ENCODE assay signal across 24 mouse cellular contexts in genomic region chr6:90603126-90603525, GRCm38 (mm10). TPM values are rescaled to one million over a fixed set of nuclear protein-coding genes. Genes with fewer than 3 reads are reported as not detected.
A peak's percentile ranks its signal among the peaks of the same experiment; 100 is the strongest.
DNase-seq lines count a peak whose midpoint lies in the region; TF ChIP-seq lines count a peak whose summit lies in the region.
"Had no signal": no experiment of that assay in that cellular context is flagged by ENCODE, and none has a peak within 500 bp of the region (broad histone marks: within the 10 kb centered on the region; RNA-seq: fewer than 3 reads in every experiment).

No protein-coding gene starts in this region.

- DNase-seq in adrenal gland, adult (ENCODE audit: inconsistent age in 2 of 2, low spot score in 1 of 2), result peak; percentile 40 to 77
- no peak for DNase-seq in adrenal gland, postnatal 14 days
- DNase-seq in gastrocnemius, adult 2 months, result peak; percentile 78
- DNase-seq in gastrocnemius, postnatal 10 days, result no peak
- DNase-seq in left cerebral cortex, postnatal 4 days, result peak; percentile 64
- no peak for DNase-seq in left cerebral cortex, adult 9 months (ENCODE audit: low spot score in 2 of 2)
- DNase-seq in right cerebral cortex, postnatal 4 days, result peak; percentile 9
- DNase-seq in right cerebral cortex, adult 18-20 months, result no peak
- DNase-seq: adrenal gland, postnatal 25 days; cerebellum, adult 2 months; cerebellum, postnatal 36 days; heart, adult 2 months; kidney, adult 18-20 months; kidney, postnatal 25 days; lung, embryonic 14.5 days; lung, postnatal 14 days; thymus, postnatal 14 days had no signal

- intact Hi-C loops in gastrocnemius, adult 2 months (cut with DNase I), result loop anchor here (5.0 kb wide), 1 partner anchor 141 kb away; the partner anchor contains the start of gene Klf15
- intact Hi-C loops in left cerebral cortex, postnatal 4 days (cut with DNase I), result no loop called here

- peak overlapping the region; percentile 76 for H3K4me3 ChIP-seq in gastrocnemius, adult 2 months
- H3K4me3 ChIP-seq: forebrain, embryonic 13.5 days; heart, adult 2 months; heart, embryonic 13.5 days; hindbrain, embryonic 15.5 days; kidney, embryonic 15.5 days; limb, embryonic 13.5 days; neural tube, embryonic 13.5 days had no signal

- TF ChIP-seq CTCF in gastrocnemius, adult 2 months (IDR thresholded peaks at IDR 0.05), result no peak

- H3K27ac ChIP-seq in gastrocnemius, adult 2 months, result peak overlapping the region; percentile 98
- H3K27ac ChIP-seq: forebrain, embryonic 13.5 days; heart, adult 2 months; heart, embryonic 13.5 days; hindbrain, embryonic 15.5 days; kidney, embryonic 15.5 days; limb, embryonic 13.5 days; liver, embryonic 14.5 days; neural tube, embryonic 13.5 days had no signal

RNA-seq across cellular contexts. Expression of gene Slc41a3, which starts 1.4 kb away (rescaled TPM):
- 21.4 and 25.2 TPM in 2 replicates for total RNA-seq in adrenal gland, postnatal 14 days (2021)
- total RNA-seq in gastrocnemius, adult 2 months (2021), result 100 to 1,000 TPM in 1 of 2 experiments, 10 to 100 TPM in 1; 75.0 to 118 TPM
- total RNA-seq in gastrocnemius, postnatal 10 days (2021), result 10 to 100 TPM; 52.9 to 60.3 TPM
- 1 to 10 TPM; 4.9 to 5.9 TPM for total RNA-seq in left cerebral cortex, postnatal 4 days (2021)

Comparison
In these comparisons a context has a peak if more than half of its experiments do, and no peak if none do; other contexts are left out.
1. DNase-seq: peak in adrenal gland, adult (2 of 2), gastrocnemius, adult 2 months (single experiment), left cerebral cortex, postnatal 4 days (single experiment) and right cerebral cortex, postnatal 4 days (single experiment); none in adrenal gland, postnatal 14 days (single experiment), gastrocnemius, postnatal 10 days (single experiment), left cerebral cortex, adult 9 months (0 of 2) and right cerebral cortex, adult 18-20 months (single experiment).